Mouse (Mus musculus): ENCODE data around the gene St5. TPM values are rescaled to one million over a fixed set of nuclear protein-coding genes. Genes with fewer than 3 reads are reported as not detected.

St5 gene
- polyA plus RNA-seq, 1 experiment from 2014 or later: 38.7 TPM

DNA sequence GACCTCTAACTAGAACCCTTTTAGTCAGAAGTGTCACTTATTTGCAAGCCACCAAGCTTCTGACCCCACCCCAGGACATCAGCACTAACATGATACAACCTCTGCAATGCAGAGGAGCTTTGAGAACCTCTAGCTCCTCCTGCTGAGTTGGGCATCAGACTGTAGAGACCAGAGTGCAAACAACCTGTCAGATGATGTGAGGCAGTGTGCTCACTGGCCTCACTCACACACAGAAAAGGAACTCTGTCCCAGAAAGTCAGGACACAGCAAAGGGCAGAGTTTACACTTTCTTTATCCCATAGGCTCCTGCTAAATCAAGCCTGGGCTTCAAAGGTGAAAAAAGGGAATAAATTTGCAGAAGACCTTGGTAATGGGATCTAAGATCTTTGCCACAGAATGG is 137.1 kb downstream of the St5 start:
- Histone ChIP-seq H3K9me3 (ENCODE audit: control insufficient read depth, low read length) (no peaks in the 10 kb centered on the region), H3K9ac (ENCODE audit: low read depth, low read length) (no peak overlapping the region), H3K4me1 (replicated peaks; ENCODE audit: control insufficient read depth, insufficient read depth, low read length) (peaks cover 8% of the 10 kb centered on the region), H3K27me3 (replicated peaks; ENCODE audit: control insufficient read depth, insufficient read depth, low read length) (no peaks in the 10 kb centered on the region), H3K36me3 (ENCODE audit: control insufficient read depth, insufficient read depth, low read length) (no peaks in the 10 kb centered on the region), H3K4me3 (ENCODE audit: low read depth, low read length) (no peak overlapping the region), H3K27ac (ENCODE audit: low read depth, low read length) (no peak overlapping the region), H3K4me2 (no peak overlapping the region)
- DNase-seq (ENCODE audit: low spot score): no peak
- ATAC-seq (replicated peaks; ENCODE audit: low FRiP score): no peak

DNA sequence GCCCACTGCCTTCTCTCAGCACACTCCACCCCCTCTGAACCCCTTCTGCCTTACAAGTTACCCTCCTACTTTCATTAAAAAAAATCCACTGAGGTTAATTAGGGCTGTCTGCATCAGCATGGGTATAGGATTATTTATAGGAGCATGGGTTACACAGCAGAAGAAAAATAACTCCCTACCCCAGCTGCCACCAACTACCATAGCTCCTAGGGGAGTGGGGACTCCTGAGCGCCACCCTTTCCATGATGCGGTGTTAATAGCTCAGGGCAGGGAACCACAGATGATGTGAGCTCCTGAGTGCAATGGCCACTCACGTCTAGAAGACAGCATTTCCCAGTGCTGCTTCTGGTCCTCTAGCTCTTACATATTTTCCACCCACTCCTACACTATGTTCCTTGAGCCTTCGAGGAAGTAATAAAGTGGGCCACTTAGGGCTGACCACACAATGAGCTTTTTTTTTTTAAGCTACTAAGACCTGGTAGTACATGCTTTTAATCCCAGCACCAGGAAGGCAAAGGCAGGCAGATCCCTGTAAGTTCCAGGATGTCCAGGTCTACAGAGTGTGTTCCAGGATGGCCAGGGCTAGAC is 139.5 kb downstream of the St5 start:
- Histone ChIP-seq H3K27me3 (replicated peaks; ENCODE audit: control insufficient read depth, insufficient read depth, low read length) (no peaks in the 10 kb centered on the region), H3K9me3 (ENCODE audit: control insufficient read depth, low read length) (no peaks in the 10 kb centered on the region), H3K9ac (ENCODE audit: low read depth, low read length) (no peak overlapping the region), H3K4me1 (replicated peaks; ENCODE audit: control insufficient read depth, insufficient read depth, low read length) (peaks cover 8% of the 10 kb centered on the region), H3K4me2 (no peak overlapping the region), H3K4me3 (ENCODE audit: low read depth, low read length) (no peak overlapping the region), H3K36me3 (ENCODE audit: control insufficient read depth, insufficient read depth, low read length) (no peaks in the 10 kb centered on the region), H3K27ac (ENCODE audit: low read depth, low read length) (no peak overlapping the region)
- ATAC-seq (replicated peaks; ENCODE audit: low FRiP score): no peak
- DNase-seq (ENCODE audit: low spot score): no peak
- WGBS: 78% methylated on average over 4 of the region's 4 CpGs

DNA sequence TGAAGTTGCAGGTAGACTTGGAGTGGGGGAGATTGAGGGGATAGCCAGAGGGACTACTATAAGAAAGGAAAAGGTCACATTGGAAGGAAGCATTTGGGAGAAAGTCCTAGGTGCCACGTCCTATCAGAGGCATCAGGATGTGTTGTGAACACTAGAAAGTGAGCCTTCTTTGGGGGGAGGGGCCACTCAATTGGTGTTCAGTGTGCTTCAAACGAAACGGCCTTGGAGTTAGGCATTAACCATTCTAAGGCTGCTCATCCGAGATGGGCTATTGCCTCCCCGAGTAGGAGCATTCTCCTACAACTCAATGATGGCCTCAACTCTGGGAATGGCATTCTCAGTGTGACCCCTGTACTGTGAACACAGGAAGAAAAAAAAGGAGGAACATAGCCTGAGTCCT is 140.7 kb downstream of the St5 start:
- Histone ChIP-seq H3K9ac (ENCODE audit: low read depth, low read length) (no peak overlapping the region), H3K27me3 (replicated peaks; ENCODE audit: control insufficient read depth, insufficient read depth, low read length) (no peaks in the 10 kb centered on the region), H3K36me3 (ENCODE audit: control insufficient read depth, insufficient read depth, low read length) (no peaks in the 10 kb centered on the region), H3K4me2 (peak overlapping the region; percentile 18; the same call in 1 of the 2 replicates), H3K27ac (ENCODE audit: low read depth, low read length) (peak overlapping the region; percentile 42; the same call in 1 of the 2 replicates), H3K4me1 (replicated peaks; ENCODE audit: control insufficient read depth, insufficient read depth, low read length) (peaks cover 8% of the 10 kb centered on the region), H3K9me3 (ENCODE audit: control insufficient read depth, low read length) (no peaks in the 10 kb centered on the region), H3K4me3 (ENCODE audit: low read depth, low read length) (no peak overlapping the region)
- WGBS: 47% methylated on average over 5 of the region's 5 CpGs
- ATAC-seq (replicated peaks; ENCODE audit: low FRiP score) (no peak), DNase-seq (ENCODE audit: low spot score) (no peak)

DNA sequence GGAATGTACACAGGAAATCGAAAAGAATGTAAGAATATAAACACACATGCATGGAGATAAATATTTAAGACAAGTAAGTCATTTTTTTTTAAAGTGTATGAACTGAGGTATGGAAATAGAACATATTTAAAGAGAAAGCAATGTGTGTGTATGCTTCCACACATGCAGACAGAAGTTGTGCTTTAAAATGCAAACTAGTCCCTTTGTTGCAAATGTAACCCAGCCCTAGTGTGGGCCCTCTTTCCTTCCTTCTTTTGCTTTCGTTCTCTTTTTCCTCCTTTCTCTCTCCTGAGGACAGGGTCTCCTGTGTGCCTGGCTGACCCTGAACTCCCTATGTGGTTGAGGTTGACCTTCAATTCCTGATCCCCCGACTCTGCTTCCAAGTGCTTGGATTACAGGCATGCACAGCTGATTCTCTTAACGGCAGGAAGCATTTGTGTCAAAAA is 141.2 kb downstream of the St5 start:
- H3K4me3 ChIP-seq (ENCODE audit: low read depth, low read length): no peak overlapping the region
- peak overlapping the region; percentile 42; the same call in 1 of the 2 replicates for H3K27ac ChIP-seq (ENCODE audit: low read depth, low read length)
- ATAC-seq (replicated peaks; ENCODE audit: low FRiP score) (no peak), DNase-seq (ENCODE audit: low spot score) (no peak)
- H3K4me2 ChIP-seq: peak overlapping the region; percentile 18; the same call in 1 of the 2 replicates
- 37% methylated on average over 4 of the region's 4 CpGs for WGBS
- H3K27me3 ChIP-seq (replicated peaks; ENCODE audit: control insufficient read depth, insufficient read depth, low read length): no peaks in the 10 kb centered on the region
- peaks cover 8% of the 10 kb centered on the region for H3K4me1 ChIP-seq (replicated peaks; ENCODE audit: control insufficient read depth, insufficient read depth, low read length)
- H3K9ac ChIP-seq (ENCODE audit: low read depth, low read length): no peak overlapping the region
- H3K9me3 ChIP-seq (ENCODE audit: control insufficient read depth, low read length): no peaks in the 10 kb centered on the region
- H3K36me3 ChIP-seq (ENCODE audit: control insufficient read depth, insufficient read depth, low read length): no peaks in the 10 kb centered on the region

GRCm38 (mm10) chr7:109561466-109562153 is 141.8 kb downstream of the St5 start:
- no peak for ATAC-seq (replicated peaks; ENCODE audit: low FRiP score)
- no peaks in the 10 kb centered on the region for H3K36me3 ChIP-seq (ENCODE audit: control insufficient read depth, insufficient read depth, low read length)
- H3K9ac ChIP-seq (ENCODE audit: low read depth, low read length): no peak overlapping the region
- H3K4me2 ChIP-seq: no peak overlapping the region
- H3K27ac ChIP-seq (ENCODE audit: low read depth, low read length): no peak overlapping the region
- no peaks in the 10 kb centered on the region for H3K27me3 ChIP-seq (replicated peaks; ENCODE audit: control insufficient read depth, insufficient read depth, low read length)
- H3K4me3 ChIP-seq (ENCODE audit: low read depth, low read length): no peak overlapping the region
- 58% methylated on average over 8 of the region's 8 CpGs for WGBS
- H3K9me3 ChIP-seq (ENCODE audit: control insufficient read depth, low read length): no peaks in the 10 kb centered on the region
- H3K4me1 ChIP-seq (replicated peaks; ENCODE audit: control insufficient read depth, insufficient read depth, low read length): peaks cover 8% of the 10 kb centered on the region
- DNase-seq (ENCODE audit: low spot score): no peak

- Histone ChIP-seq H3K4me1 (replicated peaks; ENCODE audit: control insufficient read depth, insufficient read depth, low read length) (peaks cover 8% of the 10 kb centered on the region), H3K27ac (ENCODE audit: low read depth, low read length) (no peak overlapping the region), H3K9me3 (ENCODE audit: control insufficient read depth, low read length) (no peaks in the 10 kb centered on the region), H3K36me3 (ENCODE audit: control insufficient read depth, insufficient read depth, low read length) (no peaks in the 10 kb centered on the region), H3K9ac (ENCODE audit: low read depth, low read length) (no peak overlapping the region), H3K4me2 (no peak overlapping the region), H3K4me3 (ENCODE audit: low read depth, low read length) (no peak overlapping the region), H3K27me3 (replicated peaks; ENCODE audit: control insufficient read depth, insufficient read depth, low read length) (no peaks in the 10 kb centered on the region)
- DNase-seq (ENCODE audit: low spot score) (no peak), ATAC-seq (replicated peaks; ENCODE audit: low FRiP score) (no peak)
- WGBS: 68% methylated on average over 6 of the region's 6 CpGs
These were observed 143.9 kb downstream of the St5 start for GRCm38 (mm10) chr7:109559536-109559935.

DNA sequence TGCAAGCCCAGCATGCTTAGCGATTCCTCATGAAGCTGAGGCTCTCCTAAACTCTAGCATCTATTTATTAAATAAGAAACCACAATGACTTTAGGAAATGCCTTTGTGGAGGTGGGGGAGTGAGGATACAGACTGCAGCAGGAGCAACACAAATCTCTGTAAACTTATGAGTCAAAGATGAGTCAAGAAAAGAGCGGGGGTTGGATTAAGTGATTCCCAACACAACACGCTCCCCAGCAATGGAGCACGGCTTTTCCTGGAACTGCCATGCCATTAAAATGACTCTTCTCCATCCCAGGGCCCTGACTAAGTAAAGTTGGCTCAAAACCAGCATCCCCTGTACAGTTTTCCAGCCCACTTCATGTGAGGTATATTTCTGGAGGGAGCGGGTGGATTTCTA is 156.7 kb downstream of the St5 start:
- ATAC-seq (replicated peaks; ENCODE audit: low FRiP score): no peak

DNA sequence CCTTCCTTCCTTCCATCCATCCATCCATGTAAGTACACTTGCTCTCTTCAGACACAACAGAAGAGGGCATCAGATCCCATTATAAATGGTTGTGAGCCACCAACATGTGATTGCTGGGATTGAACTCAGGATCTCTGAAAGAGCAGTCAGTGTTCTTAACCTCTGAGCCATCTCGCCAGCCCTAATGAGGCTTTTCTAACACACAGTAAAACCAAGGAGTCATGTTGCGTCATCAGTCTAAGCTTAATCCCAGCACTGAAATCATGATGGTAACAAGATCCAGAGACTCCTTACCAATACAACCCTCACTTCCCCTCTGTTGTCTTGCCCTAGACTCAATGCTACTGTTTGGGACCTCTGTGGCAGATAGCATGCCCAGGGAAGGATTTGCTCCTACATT is 157.2 kb downstream of the St5 start:
- WGBS: 86% methylated on average over 2 of the region's 2 CpGs

More for the DNA sequence above, 156.7 kb downstream of the St5 start:
- DNase-seq (ENCODE audit: low spot score): no peak
- Histone ChIP-seq H3K36me3 (ENCODE audit: control insufficient read depth, insufficient read depth, low read length) (no peaks in the 10 kb centered on the region), H3K4me3 (ENCODE audit: low read depth, low read length) (no peak overlapping the region), H3K9ac (ENCODE audit: low read depth, low read length) (no peak overlapping the region), H3K27me3 (replicated peaks; ENCODE audit: control insufficient read depth, insufficient read depth, low read length) (no peaks in the 10 kb centered on the region), H3K4me2 (no peak overlapping the region), H3K9me3 (ENCODE audit: control insufficient read depth, low read length) (no peaks in the 10 kb centered on the region), H3K27ac (ENCODE audit: low read depth, low read length) (no peak overlapping the region), H3K4me1 (replicated peaks; ENCODE audit: control insufficient read depth, insufficient read depth, low read length) (no peaks in the 10 kb centered on the region)
- 94% methylated on average over 5 of the region's 5 CpGs for WGBS

More for the DNA sequence above, 157.2 kb downstream of the St5 start:
- H3K4me1 ChIP-seq (replicated peaks; ENCODE audit: control insufficient read depth, insufficient read depth, low read length): no peaks in the 10 kb centered on the region
- no peak overlapping the region for H3K4me3 ChIP-seq (ENCODE audit: low read depth, low read length)
- DNase-seq (ENCODE audit: low spot score) (no peak), ATAC-seq (replicated peaks; ENCODE audit: low FRiP score) (no peak)
- no peak overlapping the region for H3K4me2 ChIP-seq
- H3K9me3 ChIP-seq (ENCODE audit: control insufficient read depth, low read length): no peaks in the 10 kb centered on the region
- no peak overlapping the region for H3K27ac ChIP-seq (ENCODE audit: low read depth, low read length)
- H3K9ac ChIP-seq (ENCODE audit: low read depth, low read length): no peak overlapping the region
- H3K36me3 ChIP-seq (ENCODE audit: control insufficient read depth, insufficient read depth, low read length): no peaks in the 10 kb centered on the region
- no peaks in the 10 kb centered on the region for H3K27me3 ChIP-seq (replicated peaks; ENCODE audit: control insufficient read depth, insufficient read depth, low read length)

All from liver, embryonic 11.5 days (tissue).